Mouse (Mus musculus): ENCODE data around the gene Cartpt.
"Not testable (repeated sequence)": the region's sequence is repeated elsewhere in the genome, so short reads cannot be mapped to it uniquely, and the experiment has no call there.

Gene Cartpt

GRCm38 (mm10) chr13:99855229-99855628 is 45.7 kb downstream of the Cartpt start:
- no peak for DNase-seq

GRCm38 (mm10) chr13:99853131-99853530 is 47.8 kb downstream of the Cartpt start:
- no peak for DNase-seq

- DNase-seq = not testable (repeated sequence)
These were observed 48.5 kb downstream of the Cartpt start for GRCm38 (mm10) chr13:99852416-99852815.

DNA sequence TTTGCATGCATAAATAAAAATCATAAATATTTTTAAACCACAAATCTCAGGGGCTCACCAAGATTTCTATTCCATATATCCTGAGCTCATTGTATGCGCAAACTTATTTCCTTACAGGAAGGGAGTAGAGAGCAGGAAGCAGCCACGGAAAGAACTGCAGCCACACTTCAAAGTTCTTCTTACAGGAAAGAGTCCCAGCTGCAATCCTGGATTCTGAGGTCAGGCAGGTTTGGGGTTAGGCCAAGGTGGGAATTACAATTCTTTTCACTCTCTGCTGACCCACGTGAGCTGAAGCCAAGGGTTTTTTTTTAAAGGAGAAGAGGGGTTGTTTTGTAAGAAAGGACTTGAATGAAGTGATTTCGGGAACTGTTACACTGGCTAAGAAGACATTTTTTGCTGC is 49.9 kb downstream of the Cartpt start:
- DNase-seq = no peak

- DNase-seq = peak; percentile 63
These were observed 51.3 kb downstream of the Cartpt start for GRCm38 (mm10) chr13:99849597-99849996.
